Mouse (Mus musculus) CH12.LX (cell line): ENCODE data around the gene Tyms. TPM values are rescaled to one million over a fixed set of nuclear protein-coding genes. Genes with fewer than 3 reads are reported as not detected.
A peak's percentile ranks its signal among the peaks of the same experiment; 100 is the strongest.

Experiments used
- DNase-seq: peaks from one replicate; pipeline ENCODE4 v3.0.0-alpha.2; 2013; ENCODE audit errors: extremely low read depth
- H3K27ac ChIP-seq: 2 replicates; pipeline ENCODE4 v1.5.1; 2012; ENCODE audit warnings: low read depth, mild to moderate bottlenecking, control low read depth, moderate library complexity; ENCODE audit not compliant: insufficient read depth
- H3K27me3 ChIP-seq: replicated peaks from 2 replicates; pipeline ENCODE3; 2012; ENCODE audit warnings: inconsistent platforms
- H3K36me3 ChIP-seq, 2 experiments: replicated peaks in 1 of 2; 2 replicates each; pipeline versions ENCODE3 to v1.6.1; 2012; ENCODE audit warnings: inconsistent platforms in 1 of 2, low read length in 1 of 2, mild to moderate bottlenecking in 1 of 2, mixed read lengths in 1 of 2, moderate library complexity in 1 of 2; ENCODE audit not compliant: control insufficient read depth in 1 of 2, insufficient read depth in 1 of 2
- H3K4me1 ChIP-seq, 2 experiments: 2 replicates each; pipeline ENCODE4 v1.6.1; 2012; ENCODE audit warnings: inconsistent platforms in 1 of 2, moderate library complexity in 1 of 2; ENCODE audit not compliant: insufficient read depth in 2 of 2, control insufficient read depth in 1 of 2
- H3K4me2 ChIP-seq: 2 replicates; pipeline ENCODE4 v1.6.1; 2012; ENCODE audit warnings: low read depth, mild to moderate bottlenecking, control low read depth; ENCODE audit not compliant: poor library complexity, insufficient read depth, severe bottlenecking
- H3K4me3 ChIP-seq, 3 experiments: fragments of 150-350 bp in 1 of 3; sonication (generic) in 1 of 3; replicated peaks in 1 of 3; 2 replicates each; pipeline versions ENCODE3 to v1.5.1; 2011 to 2012; ENCODE audit warnings: low read depth in 2 of 3, low read length in 2 of 3, mild to moderate bottlenecking in 2 of 3, moderate library complexity in 2 of 3, control low read depth in 1 of 3, improper control_type of control experiment in 1 of 3, inconsistent platforms in 1 of 3, mixed read lengths in 1 of 3; ENCODE audit not compliant: poor library complexity in 1 of 3
- H3K79me2 ChIP-seq: replicated peaks from 2 replicates; pipeline ENCODE4 v1.6.1; 2012; ENCODE audit warnings: mild to moderate bottlenecking, moderate library complexity; ENCODE audit not compliant: control insufficient read depth, poor library complexity, insufficient read depth, severe bottlenecking; ENCODE audit errors: extremely low read depth
- H3K9ac ChIP-seq: 2 replicates; pipeline ENCODE4 v1.6.1; 2012; ENCODE audit warnings: low read depth, mild to moderate bottlenecking, control low read depth, moderate library complexity; ENCODE audit not compliant: insufficient read depth
- H3K9me3 ChIP-seq: replicated peaks from 2 replicates; pipeline ENCODE3; 2012; ENCODE audit warnings: low read length, inconsistent platforms, mixed read lengths
- BHLHE40 ChIP-seq: IDR thresholded peaks from 2 replicates; pipeline ENCODE4 v1.6.1; 2011; ENCODE audit warnings: mild to moderate bottlenecking, low read depth, low read length, improper control_type of control experiment
- CHD1 ChIP-seq: IDR thresholded peaks from 2 replicates; pipeline ENCODE4 v1.6.1; 2012; ENCODE audit warnings: low read depth, low read length, improper control_type of control experiment, inconsistent platforms
- CTCF ChIP-seq, 2 experiments: IDR thresholded peaks in 1 of 2; conservative IDR thresholded peaks in 1 of 2; 2 replicates each; pipeline ENCODE4 v1.5.1; 2011 to 2012; ENCODE audit warnings: low read depth in 2 of 2, low read length in 2 of 2, improper control_type of control experiment in 1 of 2, inconsistent platforms in 1 of 2, mild to moderate bottlenecking in 1 of 2, moderate library complexity in 1 of 2
- E2F4 ChIP-seq: IDR thresholded peaks from 2 replicates; pipeline ENCODE4 v1.6.1; 2011; ENCODE audit warnings: low read depth, low read length, improper control_type of control experiment; ENCODE audit not compliant: insufficient replicate concordance
- ELF1 ChIP-seq: IDR thresholded peaks from 2 replicates; pipeline ENCODE4 v1.6.1; 2014; ENCODE audit warnings: low read depth, mild to moderate bottlenecking, inconsistent platforms, low read length, improper control_type of control experiment
- EP300 ChIP-seq: IDR thresholded peaks from 2 replicates; pipeline ENCODE4 v1.6.1; 2011; ENCODE audit warnings: low read length, improper control_type of control experiment
- ETS1 ChIP-seq: conservative IDR thresholded peaks from 2 replicates; pipeline ENCODE4 v1.6.1; 2012; ENCODE audit warnings: low read depth, mild to moderate bottlenecking, inconsistent platforms, low read length, improper control_type of control experiment, moderate library complexity
- GABPA ChIP-seq: IDR thresholded peaks from 2 replicates; pipeline ENCODE4 v1.6.1; 2012; ENCODE audit warnings: low read depth, low read length, improper control_type of control experiment, inconsistent platforms; ENCODE audit not compliant: insufficient replicate concordance
- HCFC1 ChIP-seq: IDR thresholded peaks from 2 replicates; pipeline ENCODE4 v1.6.1; 2012; ENCODE audit warnings: low read depth, mild to moderate bottlenecking, inconsistent platforms, low read length, improper control_type of control experiment
- JUN ChIP-seq: IDR thresholded peaks from 2 replicates; pipeline ENCODE4 v1.6.1; 2011; ENCODE audit warnings: low read depth, mild to moderate bottlenecking, low read length, improper control_type of control experiment, moderate library complexity; ENCODE audit not compliant: insufficient read depth
- JUND ChIP-seq: conservative IDR thresholded peaks from 2 replicates; pipeline ENCODE4 v1.6.1; 2011; ENCODE audit warnings: low read depth, low read length, improper control_type of control experiment
- KAT2A ChIP-seq: IDR thresholded peaks from 2 replicates; pipeline ENCODE4 v1.6.1; 2012; ENCODE audit warnings: low read length, improper control_type of control experiment, inconsistent platforms; ENCODE audit not compliant: insufficient replicate concordance
- MAFK ChIP-seq: IDR thresholded peaks from 2 replicates; pipeline ENCODE4 v1.6.1; 2011; ENCODE audit warnings: low read length, improper control_type of control experiment; ENCODE audit not compliant: insufficient replicate concordance
- MAX ChIP-seq: IDR thresholded peaks from 2 replicates; pipeline ENCODE4 v1.6.1; 2011; ENCODE audit warnings: low read length, improper control_type of control experiment
- MAZ ChIP-seq: IDR thresholded peaks from 2 replicates; pipeline ENCODE4 v1.6.1; 2012; ENCODE audit warnings: low read depth, mild to moderate bottlenecking, inconsistent platforms, low read length, improper control_type of control experiment, moderate library complexity
- MEF2A ChIP-seq: IDR thresholded peaks from 2 replicates; pipeline ENCODE4 v1.6.1; 2014; ENCODE audit warnings: low read depth, mild to moderate bottlenecking, inconsistent platforms, low read length, improper control_type of control experiment, borderline replicate concordance
- MXI1 ChIP-seq: IDR thresholded peaks from 2 replicates; pipeline ENCODE4 v1.6.1; 2011; ENCODE audit warnings: mild to moderate bottlenecking, low read depth, low read length, improper control_type of control experiment
- MYC ChIP-seq: IDR thresholded peaks from 2 replicates; pipeline ENCODE4 v1.6.1; 2011; ENCODE audit warnings: low read depth, mild to moderate bottlenecking, improper control_type of control experiment, low read length
- NELFE ChIP-seq: IDR thresholded peaks from 2 replicates; pipeline ENCODE4 v1.6.1; 2011; ENCODE audit warnings: low read depth, low read length, improper control_type of control experiment
- NRF1 ChIP-seq: IDR thresholded peaks from 2 replicates; pipeline ENCODE4 v1.6.1; 2014; ENCODE audit warnings: low read depth, mild to moderate bottlenecking, inconsistent platforms, low read length, improper control_type of control experiment, moderate library complexity
- PAX5 ChIP-seq: IDR thresholded peaks from 2 replicates; pipeline ENCODE4 v1.6.1; 2012; ENCODE audit warnings: low read length, inconsistent platforms, mixed read lengths
- POLR2A ChIP-seq: IDR thresholded peaks from 2 replicates; pipeline ENCODE4 v1.6.1; 2011; ENCODE audit warnings: low read depth, mild to moderate bottlenecking, improper control_type of control experiment, low read length
- POLR2AphosphoS2 ChIP-seq: IDR thresholded peaks from 2 replicates; pipeline ENCODE4 v1.6.1; 2011; ENCODE audit warnings: low read depth, low read length, improper control_type of control experiment
- RAD21 ChIP-seq: IDR thresholded peaks from 2 replicates; pipeline ENCODE4 v1.6.1; 2011; ENCODE audit warnings: low read depth, mild to moderate bottlenecking, low read length, improper control_type of control experiment, moderate library complexity
- RCOR1 ChIP-seq: conservative IDR thresholded peaks from 2 replicates; pipeline ENCODE4 v1.6.1; 2012; ENCODE audit warnings: low read depth, mild to moderate bottlenecking, inconsistent platforms, low read length, improper control_type of control experiment
- SIN3A ChIP-seq: IDR thresholded peaks from 2 replicates; pipeline ENCODE4 v1.6.1; 2012; ENCODE audit warnings: low read length, improper control_type of control experiment, inconsistent platforms
- SMC3 ChIP-seq: IDR thresholded peaks from 2 replicates; pipeline ENCODE4 v1.6.1; 2011; ENCODE audit warnings: low read depth, low read length, improper control_type of control experiment
- TBP ChIP-seq: conservative IDR thresholded peaks from 2 replicates; pipeline ENCODE4 v1.6.1; 2011; ENCODE audit warnings: low read depth, low read length, improper control_type of control experiment
- TCF12 ChIP-seq: IDR thresholded peaks from 2 replicates; pipeline ENCODE4 v1.6.1; 2014; ENCODE audit warnings: low read depth, mild to moderate bottlenecking, inconsistent platforms, low read length, improper control_type of control experiment
- UBTF ChIP-seq: IDR thresholded peaks from 2 replicates; pipeline ENCODE4 v1.6.1; 2012; ENCODE audit warnings: low read depth, mild to moderate bottlenecking, inconsistent platforms, low read length, improper control_type of control experiment, moderate library complexity
- USF1 ChIP-seq: IDR thresholded peaks from 2 replicates; pipeline ENCODE4 v1.6.1; 2014; ENCODE audit warnings: low read depth, mild to moderate bottlenecking, inconsistent platforms, low read length, improper control_type of control experiment
- USF2 ChIP-seq: conservative IDR thresholded peaks from 2 replicates; pipeline ENCODE4 v1.6.1; 2011; ENCODE audit warnings: low read depth, low read length, improper control_type of control experiment
- ZC3H11A ChIP-seq: IDR thresholded peaks from 2 replicates; pipeline ENCODE4 v1.6.1; 2012; ENCODE audit warnings: low read depth, mild to moderate bottlenecking, inconsistent platforms, low read length, improper control_type of control experiment
- ZKSCAN1 ChIP-seq: IDR thresholded peaks from 2 replicates; pipeline ENCODE4 v1.6.1; 2012; ENCODE audit warnings: low read depth, inconsistent platforms, low read length, improper control_type of control experiment, borderline replicate concordance
- ZMIZ1 ChIP-seq: IDR thresholded peaks from 2 replicates; pipeline ENCODE4 v1.6.1; 2012; ENCODE audit warnings: low read depth, mild to moderate bottlenecking, inconsistent platforms, low read length, improper control_type of control experiment
- ZNF384 ChIP-seq: IDR thresholded peaks from 2 replicates; pipeline ENCODE4 v1.6.1; 2012; ENCODE audit warnings: low read depth, low read length, improper control_type of control experiment, inconsistent platforms
- dilution Hi-C: fragments of 300-500 bp; cut with MboI; formaldehyde crosslinking; loops from 2 replicates; pipeline ENCODE4 v1.14.3; 2020; ENCODE audit warnings: low sequenced_read_pairs; ENCODE audit not compliant: extremely low pct_unique_long_range_greater_than_20kb, extremely low pct_ligation_motif_present
- in situ Hi-C: fragments of 300-500 bp; cut with MboI; formaldehyde crosslinking; loops from 3 replicates; pipeline ENCODE4 v1.14.3; 2019; ENCODE audit warnings: low sequenced_read_pairs, low pct_ligation_motif_present, low pct_unique_long_range_greater_than_20kb, mixed read lengths
- polyA plus RNA-seq: library from polyadenylated mRNA; unstranded; fragments of >175 nt; gene quantifications from 2 replicates; pipeline ENCODE4 v1.2.1, GENCODE M21; 2012; ENCODE audit warnings: low read depth; ENCODE audit not compliant: insufficient read length
- total RNA-seq, 2 experiments: library from RNA; depleted of rRNA; stranded (reverse); fragments of 300-350 nt in 1 of 2; fragments of >200 nt in 1 of 2; gene quantifications; 2 replicates each; pipeline ENCODE4 v1.2.3; 2012 to 2014

The Tyms gene
- total RNA-seq (2012; rRNA removed) (153 and 174 TPM in 2 replicates), total RNA-seq (2014; rRNA removed) (260 and 306 TPM in 2 replicates), polyA plus RNA-seq (193 and 211 TPM in 2 replicates)

DNA sequence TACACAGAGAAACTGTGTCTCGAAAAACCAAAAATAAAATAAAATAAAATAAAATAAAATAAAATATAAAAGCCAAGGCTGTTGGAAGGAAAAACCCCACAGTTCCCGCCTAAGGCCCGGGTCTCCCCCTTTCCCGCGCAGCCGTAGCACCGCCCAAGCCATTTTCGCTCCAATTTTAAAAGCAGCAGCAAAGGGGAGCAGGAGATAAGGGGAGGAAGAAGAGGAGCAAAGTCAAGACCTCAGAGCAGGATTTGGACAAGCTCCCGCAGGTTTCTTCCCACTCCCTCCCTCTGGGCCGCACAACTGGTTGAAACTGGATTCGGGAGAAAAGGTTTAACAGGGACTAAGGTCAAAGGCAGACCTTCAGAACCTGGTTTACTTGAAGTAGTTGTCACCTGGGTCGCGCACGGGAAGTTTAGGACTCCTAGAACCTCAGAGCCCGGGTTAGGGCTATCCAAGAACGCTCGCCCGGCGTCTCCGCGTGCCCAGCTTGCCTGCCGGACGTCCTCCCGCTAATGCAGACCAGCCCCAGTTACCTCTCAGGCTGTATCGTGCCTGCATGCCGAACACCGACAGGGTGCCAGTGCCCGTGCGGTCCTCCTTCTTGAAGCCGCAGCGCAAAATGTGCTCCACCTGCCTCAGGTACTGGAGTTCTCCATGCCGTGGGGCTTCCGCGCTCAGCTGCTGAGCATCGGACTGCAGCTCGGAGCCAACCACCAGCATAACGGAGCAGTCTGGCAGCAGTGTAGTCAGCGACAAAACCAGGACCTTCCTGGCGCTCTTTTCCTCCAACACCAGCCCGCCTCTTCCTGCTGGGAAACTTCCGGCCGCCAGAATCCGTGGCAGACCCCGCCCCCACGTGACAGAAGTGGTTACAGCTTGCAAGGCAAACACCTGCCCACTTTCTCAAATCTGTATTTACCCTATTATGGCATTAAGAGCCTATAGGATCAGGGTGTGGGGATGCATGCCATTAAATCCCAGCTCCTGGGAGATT, at the start of gene Tyms:
Gene Tyms (minus strand): TSS at position 793 of the 997 bp plus-strand sequence.
- peak within 1 kb of the TSS; percentile 91 for H3K4me2 ChIP-seq
- no peaks in the 10 kb centered on the region for H3K9me3 ChIP-seq
- H3K27me3 ChIP-seq = no peaks in the 10 kb centered on the region
- H3K4me1 ChIP-seq = peaks cover 0 to 25% of the 10 kb centered on the region in 2 experiments; a peak in 2 of 4 replicates
- H3K79me2 ChIP-seq = peaks cover 40% of the 10 kb centered on the region
- H3K9ac ChIP-seq = peak within 1 kb of the TSS; percentile 75
- peak within 1 kb of the TSS; percentile 80 for H3K27ac ChIP-seq
- H3K4me3 ChIP-seq = peak within 1 kb of the TSS; percentile 81 to 93 (median 86)
- dilution Hi-C loops (no loop called here), in situ Hi-C loops (no loop called here)
- peak; percentile 85 for DNase-seq
- H3K36me3 ChIP-seq = peaks cover 22 to 38% of the 10 kb centered on the region in 2 experiments
- TF ChIP-seq CTCF (conservative IDR thresholded peaks at IDR 0.05 in 1 of 2, IDR thresholded peaks at IDR 0.05 in 1 of 2; ENCODE audit: low read depth in 2 of 2, low read length in 2 of 2) (0 out of 4 replicates have a peak, but pooled peaks of 1 of the 2 experiments have one; percentile 5), EP300 (0 out of 2 replicates have a peak, but pooled peaks have one; percentile 41), JUND (no peak), USF2 (peak; percentile 76), RAD21 (peak; percentile 7), HCFC1 (peak; percentile 75), JUN (no peak), NRF1 (peak; percentile 77), MEF2A (0 out of 2 replicates have a peak, but pooled peaks have one; percentile 43), ZC3H11A (no peak), UBTF (no peak), MYC (peak; percentile 71), KAT2A (peak; percentile 79), ZNF384 (no peak), NELFE (peak; percentile 88), CHD1 (no peak), ZKSCAN1 (no peak), MXI1 (peak; percentile 59; the same call in 1 of the 2 replicates), SIN3A (peak; percentile 80), RCOR1 (no peak; the same call in 1 of the 2 replicates), TCF12 (peak; percentile 76), USF1 (peak; percentile 86), MAFK (no peak), ZMIZ1 (peak; percentile 70; the same call in 1 of the 2 replicates), PAX5 (no peak), ELF1 (peak; percentile 79), MAZ (no peak), E2F4 (peak; percentile 94; the same call in 1 of the 2 replicates), TBP (0 out of 2 replicates have a peak, but pooled peaks have one; percentile 63), MAX (peak; percentile 89), ETS1 (no peak), GABPA (no peak), POLR2AphosphoS2 (peak; percentile 81; the same call in 1 of the 2 replicates), BHLHE40 (peak; percentile 95), SMC3 (no peak), POLR2A (peak; percentile 91)
